Mouse (Mus musculus) stomach, embryonic 16.5 days (tissue): ENCODE measurements at regions not wholly inside any gene's neighbourhood (a gene's known extent, or its start where the extent isn't known, plus 50 kb on each side); places are given as distances from the start of the nearest gene placed in this dataset.

Source experiments
- ATAC-seq: fragments of 200-750 bp; cut with Nextera tagmentation; 2 replicates; pipeline ENCODE4 v1.8.0; 2017; ENCODE audit warnings: moderate number of reproducible peaks, moderate TSS enrichment; ENCODE audit not compliant: insufficient read depth, low FRiP score
- H3K27ac ChIP-seq: fragments of 300-500 bp; sonication (generic); 2 replicates; pipeline ENCODE4 v1.5.1; 2014; ENCODE audit warnings: low read length
- H3K27me3 ChIP-seq: fragments of 300-500 bp; sonication (generic); 2 replicates; pipeline ENCODE4 v1.6.1; 2014; ENCODE audit warnings: low read length, control low read depth, mixed read lengths; ENCODE audit not compliant: control insufficient read depth, insufficient read depth
- H3K36me3 ChIP-seq: fragments of 300-500 bp; sonication (generic); 2 replicates; pipeline ENCODE4 v1.6.1; 2014; ENCODE audit warnings: low read length; ENCODE audit not compliant: control insufficient read depth, insufficient read depth
- H3K4me1 ChIP-seq: fragments of 300-500 bp; sonication (generic); 2 replicates; pipeline ENCODE4 v1.6.1; 2014; ENCODE audit warnings: low read length, control low read depth, mixed read lengths; ENCODE audit not compliant: control insufficient read depth, insufficient read depth
- H3K4me2 ChIP-seq: fragments of 300-500 bp; sonication (generic); 2 replicates; pipeline ENCODE4 v1.6.1; 2014; ENCODE audit warnings: low read depth, low read length, mixed read lengths
- H3K4me3 ChIP-seq: fragments of 300-500 bp; sonication (generic); replicated peaks from 2 replicates; pipeline ENCODE4 v1.5.1; 2014; ENCODE audit warnings: mild to moderate bottlenecking, low read length
- H3K9ac ChIP-seq: fragments of 300-500 bp; sonication (generic); 2 replicates; pipeline ENCODE4 v1.6.1; 2014; ENCODE audit warnings: low read length
- H3K9me3 ChIP-seq: fragments of 300-500 bp; sonication (generic); replicated peaks from 2 replicates; pipeline ENCODE4 v1.6.1; 2016; ENCODE audit warnings: low read length, control low read depth; ENCODE audit not compliant: control insufficient read depth
- WGBS: fragments of 180-500 bp; shearing (Covaris S2); extraction: QIAGEN DNeasy Blood & Tissue Kit; methylation state at CpG from one replicate; pipeline ENCODE4 v1.1.7; 2014; 5-methylcytosine and 5-hydroxymethylcytosine counted together

- no peak overlapping the region for H3K4me2 ChIP-seq
- no peak overlapping the region for H3K4me3 ChIP-seq
- no peaks in the 10 kb centered on the region for H3K36me3 ChIP-seq
- H3K9ac ChIP-seq: no peak overlapping the region
- no peak for ATAC-seq
- no peaks in the 10 kb centered on the region for H3K4me1 ChIP-seq
- H3K27me3 ChIP-seq: no peaks in the 10 kb centered on the region
- no peak overlapping the region for H3K27ac ChIP-seq
- no peaks in the 10 kb centered on the region for H3K9me3 ChIP-seq
- 76% methylated on average over 17 of the region's 17 CpGs for WGBS
Observed at GRCm38 (mm10) chr11:27203330-27204214, 609.8 kb upstream of the Vrk2 start.

GRCm38 (mm10) chr11:27184035-27184434, 590.2 kb upstream of the Vrk2 start:
- H3K27me3 ChIP-seq: no peaks in the 10 kb centered on the region
- H3K27ac ChIP-seq: no peak overlapping the region
- no peak overlapping the region for H3K4me2 ChIP-seq
- H3K36me3 ChIP-seq: no peaks in the 10 kb centered on the region
- no peaks in the 10 kb centered on the region for H3K9me3 ChIP-seq
- no peaks in the 10 kb centered on the region for H3K4me1 ChIP-seq
- no peak overlapping the region for H3K4me3 ChIP-seq
- ATAC-seq: no peak
- WGBS: 63% methylated on average over 2 of the region's 2 CpGs
- H3K9ac ChIP-seq: no peak overlapping the region

- no peak for ATAC-seq
- Histone ChIP-seq H3K4me1 (no peaks in the 10 kb centered on the region), H3K4me3 (no peak overlapping the region), H3K27ac (no peak overlapping the region), H3K9ac (no peak overlapping the region), H3K36me3 (no peaks in the 10 kb centered on the region), H3K4me2 (no peak overlapping the region), H3K27me3 (no peaks in the 10 kb centered on the region), H3K9me3 (no peaks in the 10 kb centered on the region)
Observed at GRCm38 (mm10) chr11:27183422-27183821, 589.6 kb upstream of the Vrk2 start.

- no peaks in the 10 kb centered on the region for H3K4me1 ChIP-seq
- no peak overlapping the region for H3K4me3 ChIP-seq
- no peak overlapping the region for H3K27ac ChIP-seq
- H3K9me3 ChIP-seq: no peaks in the 10 kb centered on the region
- no peak overlapping the region for H3K9ac ChIP-seq
- no peak for ATAC-seq
- H3K27me3 ChIP-seq: no peaks in the 10 kb centered on the region
- H3K4me2 ChIP-seq: no peak overlapping the region
- no peaks in the 10 kb centered on the region for H3K36me3 ChIP-seq
Observed at GRCm38 (mm10) chr11:27160411-27160810, 566.6 kb upstream of the Vrk2 start.
